Mouse (Mus musculus) frontal cortex, postnatal 25 days (tissue): Measurements from ENCODE around the gene Chrna5.
"Not testable (repeated sequence)": the region's sequence is repeated elsewhere in the genome, so short reads cannot be mapped to it uniquely, and the experiment has no call there.

Source experiments
- DNase-seq, 2 experiments: peaks; one replicate each; pipeline ENCODE4 v3.0.0; 2022; ENCODE audit warnings: low spot score in 2 of 2

The Chrna5 gene

DNA sequence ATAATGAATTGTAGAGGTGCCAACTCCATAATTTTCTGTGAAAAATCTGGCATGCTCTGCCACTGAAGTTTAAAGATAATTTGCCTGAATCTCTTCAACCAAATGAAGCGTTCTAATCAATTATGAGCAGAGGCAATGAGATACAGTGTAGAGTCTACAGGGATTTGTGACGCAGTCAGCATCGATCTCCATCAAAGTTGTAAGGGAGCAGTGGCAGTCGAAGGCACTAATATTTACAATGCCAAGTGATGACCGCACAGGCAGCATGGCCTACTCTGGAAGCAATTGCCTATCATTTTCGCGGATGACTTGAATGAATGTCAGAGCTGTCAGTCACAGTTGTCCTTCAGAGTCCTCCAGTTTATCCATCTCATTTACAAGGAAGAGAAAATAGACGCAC, at the start of gene Chrna5:
TSS of gene Chrna5 (plus strand) at position 207 of the 400 bp plus-strand sequence.
- DNase-seq = no peak

DNA sequence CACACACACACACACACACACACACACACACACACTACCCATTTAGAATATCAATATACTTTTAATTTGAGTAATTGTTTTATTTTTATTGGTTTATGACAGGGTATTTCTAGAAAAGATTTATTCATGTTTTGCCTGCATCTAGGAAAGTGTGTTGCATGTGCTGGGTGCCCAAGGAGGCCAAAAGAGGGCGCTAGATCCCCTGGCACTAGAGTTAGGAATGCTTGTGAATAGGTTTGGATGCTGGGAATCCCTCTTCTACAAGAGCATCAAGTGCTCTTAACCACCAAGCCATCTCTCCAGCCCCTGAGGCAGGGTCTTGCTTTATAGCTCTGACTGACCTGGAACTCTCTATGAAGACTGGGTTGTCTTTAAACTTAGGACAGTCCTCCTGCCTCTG, 48.9 kb upstream of the Chrna5 start:
- no peak for DNase-seq

DNA sequence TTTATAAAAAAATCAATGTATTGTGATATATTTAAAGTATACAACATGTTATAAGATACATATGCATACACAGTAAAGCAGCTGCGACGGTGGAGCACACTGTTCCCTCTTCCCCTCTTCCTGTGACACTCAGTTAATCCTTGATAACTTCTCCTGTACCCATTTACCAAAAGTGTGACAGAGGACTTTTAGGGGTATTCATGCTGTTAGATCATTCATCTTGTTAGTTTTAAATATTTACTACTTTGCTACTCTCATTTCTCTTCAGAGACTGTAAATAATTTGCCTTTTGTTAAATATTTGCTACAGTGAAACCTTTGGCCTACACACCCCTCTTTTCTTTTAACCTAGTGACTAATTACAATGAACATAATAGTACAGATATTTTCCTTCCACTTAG, 48.3 kb upstream of the Chrna5 start:
- no peak for DNase-seq

DNA sequence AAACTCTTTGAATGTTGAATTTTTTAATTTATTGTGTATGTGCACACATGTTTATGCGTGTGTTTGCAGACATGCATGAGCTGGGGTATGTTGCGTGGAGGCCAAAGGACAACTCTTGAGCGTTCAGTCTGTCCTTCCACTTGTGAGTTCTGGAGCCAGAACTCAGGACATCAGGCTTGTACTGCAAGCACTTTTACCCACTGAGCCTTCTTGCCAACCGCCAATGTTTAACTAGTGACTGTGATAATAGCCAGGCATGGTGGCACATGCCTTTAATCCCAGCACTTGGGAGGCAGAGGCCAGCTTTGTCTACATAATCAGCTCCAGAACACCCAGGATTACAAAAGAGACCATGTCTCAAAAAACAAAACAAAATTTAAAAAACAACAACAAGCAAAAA, 38.6 kb upstream of the Chrna5 start:
- no peak for DNase-seq

DNA sequence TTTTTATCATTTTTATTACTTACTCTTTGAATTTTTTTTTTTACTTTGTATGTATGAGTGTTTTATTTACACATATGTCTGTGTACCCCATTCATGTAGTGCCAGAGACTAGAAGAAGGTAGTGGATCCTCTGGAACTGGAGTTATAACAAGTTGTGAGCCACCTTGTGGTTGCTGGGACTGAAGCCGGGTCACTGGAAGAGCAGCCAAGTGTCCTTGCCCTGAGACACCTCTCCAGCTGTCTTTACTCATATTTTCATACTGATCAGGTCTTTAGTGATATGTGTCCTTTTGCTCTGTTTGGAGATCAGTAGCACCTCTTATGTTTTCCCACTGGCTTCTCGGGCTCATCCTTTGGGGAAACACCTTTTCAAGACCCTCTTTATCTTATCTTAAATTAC, 36.2 kb upstream of the Chrna5 start:
- no peak for DNase-seq

DNA sequence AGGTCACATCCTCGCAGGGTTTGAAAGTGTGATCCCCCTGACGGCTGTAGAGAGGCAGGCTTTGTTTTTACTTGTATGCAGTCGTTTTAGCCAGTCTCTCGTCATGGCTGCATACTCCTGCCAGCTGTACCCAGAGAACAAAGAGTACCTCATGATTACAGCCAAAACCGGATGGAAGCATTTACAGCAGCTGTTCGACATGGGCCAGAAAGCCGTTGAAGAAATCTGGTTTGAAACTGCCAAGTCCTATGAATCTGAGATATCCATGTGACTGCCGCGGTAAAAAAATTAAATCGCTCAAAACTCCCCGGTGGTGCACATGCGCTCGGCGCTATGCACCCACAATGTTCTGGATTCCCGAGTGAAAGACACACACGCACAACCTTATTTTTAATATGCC, 34.4 kb upstream of the Chrna5 start:
- no peak for DNase-seq

DNA sequence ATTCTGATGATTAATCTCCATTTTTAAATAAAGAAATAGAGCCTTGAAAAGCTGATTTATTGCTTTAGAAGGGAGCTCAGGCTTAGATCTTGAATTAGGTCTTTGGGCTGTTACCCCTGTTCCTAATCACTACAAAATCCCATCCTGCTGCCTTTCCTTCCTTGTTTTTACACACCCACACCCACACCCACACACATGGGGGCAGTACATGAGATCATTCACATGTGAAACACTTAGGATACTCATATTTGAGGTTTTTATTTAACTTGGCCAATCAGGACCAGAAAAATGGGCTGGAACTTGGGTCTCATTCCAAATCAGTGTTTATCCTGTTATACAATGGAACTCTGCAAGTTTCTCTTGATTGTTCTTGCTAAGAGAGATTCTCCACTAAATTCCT, 31.2 kb upstream of the Chrna5 start:
- no peak for DNase-seq

DNA sequence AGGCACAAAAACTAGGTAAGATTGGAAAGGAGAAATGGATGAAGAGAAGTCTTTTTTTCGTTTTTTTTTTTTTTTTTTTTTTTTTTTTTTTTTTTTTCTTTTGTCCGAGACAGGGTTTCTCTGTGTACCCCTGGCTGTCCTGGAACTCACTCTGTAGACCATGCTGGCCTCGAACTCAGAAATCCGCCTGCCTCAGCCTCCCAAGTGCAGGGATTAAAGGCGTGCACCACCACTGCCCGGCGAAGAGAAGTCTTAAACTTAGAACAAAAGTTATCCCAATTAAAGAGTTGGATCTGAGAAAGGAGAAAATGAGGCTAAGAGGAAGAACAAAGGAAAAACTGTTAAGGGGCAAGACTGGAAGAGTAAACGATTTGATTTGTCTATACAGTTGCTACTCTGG, 30.5 kb upstream of the Chrna5 start:
- DNase-seq = not testable (repeated sequence)

DNA sequence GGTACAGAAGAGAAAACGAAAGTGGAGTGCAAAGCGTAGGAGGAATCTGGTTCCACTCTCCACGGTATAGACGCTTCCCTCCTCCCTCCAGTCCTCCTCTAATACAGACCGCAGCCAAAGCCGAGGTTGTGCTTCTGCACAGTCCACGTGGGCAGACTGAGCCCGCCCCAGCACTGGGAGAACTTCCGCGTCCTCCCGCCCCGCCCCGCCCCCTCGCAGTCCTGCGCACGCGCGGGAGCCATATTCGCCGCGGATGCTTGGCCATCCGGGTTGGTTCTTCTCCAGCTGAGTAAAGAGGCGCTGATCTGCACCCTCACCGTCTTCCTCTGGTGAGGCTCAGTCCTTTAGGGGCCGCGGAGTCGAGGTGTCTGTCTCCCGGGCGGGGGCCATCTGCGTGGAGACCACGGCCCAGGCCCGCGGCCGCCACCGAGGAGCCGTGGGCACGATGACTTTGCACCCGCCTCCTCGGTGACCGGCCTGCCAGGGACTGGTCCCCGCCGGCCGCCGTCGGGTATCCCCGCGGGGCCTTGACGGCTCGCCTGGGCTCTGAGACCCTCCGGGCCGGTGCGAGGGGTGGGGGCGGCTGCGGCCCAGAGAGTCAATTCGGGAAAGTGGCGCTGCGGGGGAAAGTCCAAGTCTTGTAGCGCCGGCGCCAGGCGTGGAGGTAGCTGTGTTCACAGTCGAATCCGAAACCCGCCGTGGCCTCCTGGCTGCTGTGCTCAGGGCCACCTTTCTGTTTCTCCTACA, 29.9 kb upstream of the Chrna5 start, which contains the start of the genes Psma4 and AY074887:
TSS of gene Psma4 (plus strand) at position 216 of the 747 bp plus-strand sequence.
TSS of gene AY074887 (minus strand) at position 424 of the 747 bp plus-strand sequence.
- DNase-seq = peak; percentile 71 to 74

DNA sequence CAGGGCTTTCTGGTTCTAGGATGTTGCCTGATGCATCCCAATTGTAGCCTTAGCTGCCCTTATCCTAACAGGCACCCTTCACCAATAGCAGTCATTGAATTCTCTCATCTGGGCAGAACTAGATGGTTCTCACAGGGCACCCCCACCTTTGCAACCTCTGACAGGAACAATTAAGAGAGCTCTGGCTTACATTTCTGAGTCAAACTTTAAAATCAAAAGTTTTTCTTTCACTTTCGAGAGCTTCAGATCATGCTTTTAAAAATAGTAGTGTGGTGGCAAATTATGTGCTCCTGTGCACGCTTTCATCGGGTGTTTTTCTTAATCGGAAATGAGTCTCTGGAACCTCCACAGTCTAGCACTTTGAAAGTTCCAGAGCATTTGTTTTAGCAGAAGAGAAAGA, 19.6 kb upstream of the Chrna5 start:
- no peak for DNase-seq

DNA sequence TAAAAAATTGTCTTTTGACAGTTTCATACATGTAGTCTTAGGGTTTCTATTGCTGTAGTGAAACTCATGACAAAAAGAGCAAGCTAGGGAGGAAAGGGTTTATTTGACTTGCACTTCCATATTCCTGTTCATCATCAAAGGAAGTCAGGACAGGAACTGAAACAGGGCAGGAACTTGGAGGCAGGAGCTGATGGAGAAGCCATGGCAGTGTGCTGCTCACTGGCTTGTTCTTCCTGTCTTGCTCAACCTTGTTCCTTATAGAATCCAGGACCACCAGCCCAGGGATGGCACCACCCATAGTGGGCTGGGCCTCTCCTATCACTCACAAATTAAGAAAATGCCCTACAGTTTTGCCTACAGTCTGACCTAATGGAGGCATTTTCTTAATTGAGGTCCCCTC, 17.0 kb upstream of the Chrna5 start:
- no peak for DNase-seq

DNA sequence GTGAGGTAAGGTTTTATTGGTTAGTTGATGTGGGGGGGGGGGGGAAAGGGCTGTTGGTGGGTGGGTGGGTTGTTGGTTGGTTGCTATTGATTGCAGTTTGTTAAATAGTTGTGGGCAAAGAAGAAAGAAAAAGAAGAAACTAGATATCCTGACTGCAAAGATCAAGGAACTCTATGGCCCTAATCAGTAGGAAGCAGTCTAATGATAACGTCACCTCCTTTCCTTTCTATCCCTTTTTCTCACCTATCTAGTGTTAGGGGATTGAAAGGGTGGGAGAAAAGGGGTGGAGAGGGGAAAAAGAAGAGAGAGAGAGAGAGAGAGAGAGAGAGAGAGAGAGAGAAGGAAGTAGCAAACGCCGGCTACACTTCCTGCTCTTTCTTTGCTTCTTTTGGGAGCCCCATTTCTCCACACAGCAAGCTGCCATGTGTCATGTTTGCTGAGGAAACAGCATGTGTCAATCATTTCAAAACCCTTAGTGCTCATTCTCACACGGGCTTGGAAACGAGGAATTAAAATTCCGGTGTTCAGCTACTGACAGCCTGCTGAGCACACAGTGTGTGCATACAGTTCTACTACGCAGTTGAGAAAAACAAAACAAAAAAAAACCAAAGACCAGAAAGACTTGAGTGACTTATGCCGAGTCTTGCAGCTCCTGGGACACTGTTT, 10.6 kb upstream of the Chrna5 start:
- no peak for DNase-seq

DNA sequence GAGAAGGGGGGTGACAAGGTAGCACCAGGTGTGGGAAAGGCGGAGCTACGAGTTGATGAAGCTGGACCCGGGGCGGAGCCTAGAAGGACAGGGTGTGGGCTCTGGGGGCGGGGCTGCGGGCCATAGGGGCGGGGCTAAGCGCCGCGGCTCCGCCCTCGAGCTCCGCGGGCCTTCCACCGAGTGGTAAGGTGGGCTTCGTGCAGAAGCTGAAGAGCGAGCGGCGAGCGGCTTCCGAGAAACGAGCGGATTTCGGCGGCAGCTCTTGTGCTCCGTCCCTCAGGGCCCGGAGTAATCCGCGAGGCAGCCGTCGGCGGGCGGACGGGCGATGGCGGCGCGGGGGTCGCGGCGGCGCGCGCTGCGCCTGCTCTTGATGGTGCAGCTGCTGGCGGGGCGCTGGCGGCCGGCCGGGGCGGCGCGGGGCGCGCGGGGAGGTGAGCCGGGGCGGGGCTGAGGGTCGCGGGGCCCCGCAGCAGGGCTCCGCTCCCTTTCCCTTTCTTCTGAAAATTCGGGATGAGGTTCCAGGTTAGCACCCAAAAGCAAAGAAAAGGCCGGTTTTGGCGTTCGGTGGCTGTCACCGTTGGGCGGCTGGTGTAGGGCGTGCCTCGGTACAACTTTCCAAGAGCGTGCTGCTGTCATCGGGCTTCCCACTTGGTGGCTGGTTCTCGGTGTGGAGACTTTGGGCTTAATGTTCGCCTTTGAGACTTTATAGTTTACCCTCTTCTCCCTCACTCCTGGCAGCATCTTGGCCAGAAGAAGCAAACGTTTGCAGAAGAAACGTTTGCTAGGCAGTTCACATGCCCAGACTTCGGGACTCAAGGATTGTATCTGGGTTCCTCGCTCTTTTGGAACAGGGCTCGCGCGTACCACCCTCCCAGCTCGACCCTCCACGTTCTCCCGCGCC, 861 bp downstream of the Chrna5 start:
- DNase-seq = no peak

DNA sequence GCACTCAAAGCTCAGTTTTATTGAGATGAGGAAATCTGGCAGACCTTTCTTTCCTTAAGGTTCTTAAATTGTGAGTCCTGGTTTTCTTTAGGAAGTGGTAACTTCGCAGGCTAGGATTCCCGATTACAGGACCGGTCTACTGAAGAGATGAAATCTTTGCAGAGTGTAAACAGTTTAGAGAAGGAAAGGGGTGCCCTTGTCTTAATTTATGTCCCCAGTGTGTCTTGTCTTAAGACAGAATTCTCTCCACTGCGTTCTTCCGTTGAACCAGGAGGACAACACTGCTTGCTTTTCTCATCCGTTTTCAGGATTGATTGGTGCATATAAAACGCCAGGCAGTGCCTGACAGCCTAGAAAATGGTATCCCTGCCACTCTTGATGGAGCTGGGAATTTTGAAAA, 1.7 kb downstream of the Chrna5 start:
- no peak for DNase-seq

DNA sequence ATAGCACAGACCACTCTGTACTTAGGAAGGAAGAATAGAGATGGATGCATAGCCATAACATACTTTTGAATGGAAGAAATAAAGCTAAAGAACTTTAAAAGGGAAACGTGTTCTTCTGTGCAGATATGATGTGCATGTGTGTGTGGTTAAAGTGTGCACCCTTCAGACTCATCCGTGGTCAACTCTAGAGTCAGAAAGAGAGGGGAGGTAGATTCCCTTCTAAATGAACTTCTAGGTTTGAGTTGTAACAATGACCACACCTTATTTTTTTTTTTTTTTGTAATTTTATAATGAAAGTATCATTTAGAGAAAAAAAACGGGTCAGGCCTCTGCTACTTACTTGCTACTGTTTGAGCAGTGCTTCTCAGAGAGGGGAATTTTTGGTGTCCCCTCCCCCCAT, 9.7 kb downstream of the Chrna5 start:
- no peak for DNase-seq

DNA sequence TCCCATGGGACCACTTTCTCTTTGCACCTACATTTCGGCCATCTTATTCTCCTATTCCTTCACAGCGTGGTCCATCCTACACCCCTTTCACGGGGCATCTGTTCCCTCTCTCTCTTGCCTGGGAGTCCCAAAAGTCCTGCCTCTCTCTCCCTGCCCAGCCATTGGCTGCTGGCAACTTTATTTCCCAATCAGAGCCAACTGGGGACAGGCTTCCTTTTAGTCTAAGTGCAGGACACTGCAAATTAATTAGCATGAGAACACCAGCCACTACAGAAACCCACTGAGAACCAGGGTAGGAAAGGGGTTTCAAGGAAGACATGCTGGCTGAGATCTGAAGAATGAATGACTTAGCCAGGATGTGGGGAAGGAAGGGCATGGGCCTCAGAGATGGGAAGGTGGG, 13.7 kb downstream of the Chrna5 start:
- DNase-seq = no peak

DNA sequence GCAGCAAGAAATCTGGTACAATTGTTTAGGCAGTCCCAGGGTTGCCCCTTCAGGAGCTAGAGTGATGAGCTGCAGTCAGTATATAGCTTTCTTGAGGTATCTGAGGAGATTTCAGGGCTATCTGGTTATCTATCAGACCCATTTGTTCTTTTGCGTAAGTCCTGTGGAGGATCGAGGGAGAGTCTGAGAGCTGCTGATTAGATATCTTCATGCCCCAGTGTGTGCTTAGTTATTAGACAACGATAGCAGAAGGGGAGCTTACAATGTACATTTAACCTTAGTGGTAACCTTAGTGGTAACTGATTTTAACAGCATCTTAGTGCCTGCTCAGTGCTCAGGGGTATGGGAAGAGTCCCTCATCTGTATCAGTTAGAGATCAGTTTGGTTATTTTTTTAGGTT, 15.0 kb downstream of the Chrna5 start:
- no peak for DNase-seq

DNA sequence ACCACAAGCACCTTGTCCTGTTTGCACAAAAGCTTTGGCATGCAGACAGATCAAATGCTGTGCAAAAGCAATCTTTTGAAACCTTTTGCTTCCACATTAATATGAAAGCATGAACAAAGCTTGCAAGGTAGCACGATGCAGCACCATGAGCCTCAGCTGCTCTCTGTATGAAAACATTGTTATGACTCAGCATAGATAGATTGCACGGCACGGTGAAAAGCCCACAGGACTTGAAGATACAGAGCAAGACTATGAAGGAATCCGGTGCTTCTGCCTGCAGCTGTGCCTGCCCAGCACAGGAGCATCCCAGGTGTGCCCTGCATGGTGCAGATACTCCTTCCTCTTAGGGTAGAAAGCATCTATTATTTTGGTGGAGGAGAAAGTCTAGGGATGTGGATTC, 22.9 kb downstream of the Chrna5 start:
- no peak for DNase-seq

DNA sequence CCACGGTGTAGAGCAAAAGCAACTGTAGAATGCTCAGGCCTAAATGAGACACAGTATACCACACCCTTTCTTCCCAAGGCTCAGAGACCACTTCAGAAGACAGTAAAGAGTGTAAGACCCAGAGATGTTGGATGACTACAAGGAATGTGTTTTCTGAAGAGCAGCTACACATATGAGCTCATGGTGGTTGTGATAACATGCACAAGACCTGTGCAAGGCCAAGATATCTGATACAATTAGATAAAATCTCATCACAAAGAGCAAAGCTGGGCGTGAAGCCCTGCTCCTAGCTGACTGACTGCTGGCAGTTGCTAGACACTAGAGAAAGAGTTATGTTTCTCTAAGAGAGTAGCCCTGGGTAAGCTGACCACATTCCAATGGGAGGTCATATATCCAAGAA, 29.0 kb downstream of the Chrna5 start:
- no peak for DNase-seq

DNA sequence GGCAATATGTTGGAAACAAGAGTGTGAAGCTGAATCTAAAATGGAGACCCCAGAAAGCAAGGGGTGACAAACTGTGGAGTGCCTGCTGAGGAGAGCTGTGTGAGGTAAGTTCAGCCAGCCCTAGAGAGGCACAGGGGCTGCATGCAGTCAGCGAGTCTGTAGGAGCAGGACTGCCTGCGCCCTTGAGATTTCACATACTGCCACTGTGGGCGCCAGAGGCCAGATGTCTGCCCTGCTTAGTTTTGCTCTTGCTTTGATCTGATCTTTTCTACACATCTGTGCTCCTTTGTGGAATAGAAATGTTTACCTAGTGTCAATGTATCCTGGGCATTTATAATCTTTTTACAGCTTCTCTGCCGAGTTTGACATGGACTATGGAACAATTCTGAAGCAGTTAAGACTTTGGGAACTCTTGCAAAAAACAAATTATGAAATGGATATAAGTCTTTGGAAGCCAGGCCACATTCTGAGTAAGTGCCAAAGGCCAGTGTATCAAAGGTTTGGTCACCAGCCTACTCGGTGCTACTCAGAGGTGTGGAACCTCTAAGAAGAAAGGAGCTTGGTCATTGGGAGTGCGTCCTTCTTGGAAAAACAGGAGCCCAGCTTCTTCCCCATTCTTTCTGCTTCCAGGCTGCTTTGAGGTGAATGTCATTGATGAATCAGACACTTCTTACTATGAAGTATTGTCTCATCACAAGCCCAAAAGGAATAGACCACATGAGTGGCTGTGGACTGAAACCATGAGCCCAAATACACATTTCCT, 30.1 kb downstream of the Chrna5 start:
- DNase-seq = no peak

DNA sequence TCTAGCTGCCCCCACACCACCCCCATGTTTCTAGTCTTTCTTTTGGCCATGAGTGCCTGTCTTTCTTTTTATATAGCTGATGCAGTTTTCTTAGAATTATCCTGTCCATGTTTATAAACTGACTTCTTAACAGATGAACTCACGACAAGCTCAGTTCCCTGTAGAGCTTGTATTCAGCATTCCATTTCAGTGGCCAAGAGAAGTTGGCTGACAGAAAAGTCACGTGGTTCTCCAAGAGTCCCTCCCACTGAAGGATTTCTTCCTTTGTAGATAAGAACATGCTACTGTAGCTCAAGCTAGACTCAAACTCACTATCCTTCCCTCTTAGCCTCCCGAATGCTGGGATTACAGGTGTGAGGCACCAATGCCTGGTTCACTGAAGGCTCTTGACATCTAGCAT, 36.2 kb downstream of the Chrna5 start:
- no peak for DNase-seq

DNA sequence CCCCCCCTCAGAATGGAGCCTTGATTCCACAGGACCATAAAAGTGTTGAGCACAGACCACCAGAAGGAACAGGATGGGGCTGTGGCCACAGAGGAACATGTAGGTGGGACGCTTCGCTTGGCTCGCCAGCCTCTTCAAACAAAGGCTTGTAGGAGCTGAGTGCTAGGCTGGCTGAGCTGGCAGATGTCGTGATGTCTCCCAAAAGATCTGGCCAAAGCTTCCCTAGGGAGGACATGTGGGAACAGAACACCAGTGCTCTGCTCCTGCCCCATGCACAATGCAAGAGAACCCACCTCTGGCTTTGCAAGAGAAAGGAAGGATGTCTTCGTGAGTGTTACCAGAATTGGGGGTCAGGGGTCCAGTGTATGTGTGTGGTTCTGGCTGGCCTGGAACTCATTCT, 42.6 kb downstream of the Chrna5 start:
- no peak for DNase-seq
